Mouse (Mus musculus): Measurements from ENCODE around the gene Ttc23.

Ttc23 gene

GRCm38 (mm10) chr7:67672650-67673049, 25.4 kb downstream of the Ttc23 start:
- POLR2A ChIA-PET = interaction anchor here (0.5 to 1.8 kb wide), 11 partner anchors 8 to 281 kb away, joined by 3 to 17 read pairs (median 3); partner anchors contain the start of genes Synm (in 3 of the 4) and Ttc23 (in 1 of the 4)
- CTCF ChIA-PET = interaction anchor here (0.6 to 3.1 kb wide), 32 partner anchors 9 to 1245 kb away, joined by 3 to 59 read pairs (median 4); partner anchors contain the start of genes Synm (in 4 of the 4), Aldh1a3 (in 1 of the 4), Lrrc28 (in 1 of the 4) and Ttc23 (in 1 of the 4)

- POLR2A ChIA-PET = interaction anchor here in 2 of 4 experiments (1.1 to 1.8 kb wide), 3 partner anchors 10 to 86 kb away, joined by 3 to 17 read pairs (median 9); partner anchors contain the start of gene Synm (in 2 of the 2)
- CTCF ChIA-PET = interaction anchor here in 3 of 4 experiments (0.7 to 3.1 kb wide), 6 partner anchors 16 to 474 kb away, joined by 3 to 59 read pairs (median 12); partner anchors contain the start of gene Synm (in 3 of the 3)
Measured at GRCm38 (mm10) chr7:67673656-67674055, 26.4 kb downstream of the Ttc23 start.

- ChIA-PET POLR2A (interaction anchor here in 2 of 4 experiments (0.6 to 1.3 kb wide), 3 partner anchors 12 to 80 kb away, joined by 3 to 5 read pairs (median 4); partner anchors contain the start of gene Synm (in 1 of the 2)), CTCF (interaction anchor here in 3 of 4 experiments (0.7 to 1.0 kb wide), 3 partner anchors 80 to 450 kb away, joined by 3 to 4 read pairs (median 3); partner anchors contain the start of gene Synm (in 1 of the 3))
Measured at GRCm38 (mm10) chr7:67678878-67679499, 31.8 kb downstream of the Ttc23 start.

GRCm38 (mm10) chr7:67681078-67681477, 33.9 kb downstream of the Ttc23 start:
- ChIA-PET POLR2A (interaction anchor here in 1 of 4 experiments (1.7 kb wide), 1 partner anchor 381 kb away, joined by 3 read pairs; no protein-coding TSS in a partner anchor), CTCF (interaction anchor here in 1 of 4 experiments (0.7 to 2.5 kb wide), 2 partner anchors 9 to 78 kb away, joined by 3 to 10 read pairs; partner anchors contain the start of gene Synm)

GRCm38 (mm10) chr7:67683006-67683405, 35.8 kb downstream of the Ttc23 start:
- CTCF ChIA-PET = interaction anchor here (0.6 to 2.5 kb wide), 7 partner anchors 11 to 121 kb away, joined by 3 to 10 read pairs (median 4); partner anchors contain the start of gene Synm (in 2 of the 4)
- POLR2A ChIA-PET = interaction anchor here in 3 of 4 experiments (0.6 to 1.6 kb wide), 5 partner anchors 9 to 425 kb away, joined by 3 to 10 read pairs (median 4); partner anchors contain the start of gene Synm (in 2 of the 3)

- ChIA-PET CTCF (interaction anchor here in 3 of 4 experiments (0.6 to 1.1 kb wide), 3 partner anchors 14 to 533 kb away, joined by 3 read pairs; no protein-coding TSS in a partner anchor), POLR2A (interaction anchor here in 1 of 4 experiments (1.1 to 1.6 kb wide), 6 partner anchors 11 to 43 kb away, joined by 3 to 5 read pairs (median 3); partner anchors contain the start of gene Lrrc28)
Measured at GRCm38 (mm10) chr7:67686545-67686944, 39.3 kb downstream of the Ttc23 start.

GRCm38 (mm10) chr7:67688281-67688680, 41.1 kb downstream of the Ttc23 start:
- CTCF ChIA-PET = no interaction called here

GRCm38 (mm10) chr7:67689793-67690192, 42.6 kb downstream of the Ttc23 start:
- POLR2A ChIA-PET = no interaction called here
- CTCF ChIA-PET = interaction anchor here in 2 of 4 experiments (0.9 to 1.5 kb wide), 2 partner anchors 17 kb away, joined by 3 to 4 read pairs; no protein-coding TSS in a partner anchor

More at GRCm38 (mm10) chr7:67688281-67688680, 41.1 kb downstream of the Ttc23 start:
- POLR2A ChIA-PET = interaction anchor here in 1 of 4 experiments (1.2 kb wide), 1 partner anchor 16 kb away, joined by 3 read pairs; no protein-coding TSS in a partner anchor

- CTCF ChIA-PET = interaction anchor here in 1 of 4 experiments (1.5 kb wide), 1 partner anchor 19 kb away, joined by 4 read pairs; no protein-coding TSS in a partner anchor
- POLR2A ChIA-PET = no interaction called here
Measured at GRCm38 (mm10) chr7:67691036-67691435, 43.8 kb downstream of the Ttc23 start.

GRCm38 (mm10) chr7:67692141-67692540, 44.9 kb downstream of the Ttc23 start:
- CTCF ChIA-PET = interaction anchor here in 1 of 4 experiments (1.5 kb wide), 1 partner anchor 66 kb away, joined by 6 read pairs; no protein-coding TSS in a partner anchor
- POLR2A ChIA-PET = interaction anchor here in 2 of 4 experiments (0.6 kb wide), 3 partner anchors 9 to 951 kb away, joined by 3 to 10 read pairs (median 6); no protein-coding TSS in a partner anchor

- ChIA-PET POLR2A (no interaction called here), CTCF (interaction anchor here in 2 of 4 experiments (1.2 to 1.8 kb wide), 3 partner anchors 20 to 66 kb away, joined by 3 to 7 read pairs (median 6); partner anchors contain the start of gene Synm (in 1 of the 2))
Measured at GRCm38 (mm10) chr7:67692791-67693538, 45.8 kb downstream of the Ttc23 start.

GRCm38 (mm10) chr7:67695906-67696305, 48.7 kb downstream of the Ttc23 start:
- CTCF ChIA-PET = no interaction called here
- POLR2A ChIA-PET = no interaction called here

- ChIA-PET CTCF (interaction anchor here in 2 of 4 experiments (0.8 to 0.9 kb wide), 2 partner anchors 25 to 61 kb away, joined by 3 read pairs; partner anchors contain the start of gene Synm (in 1 of the 2)), POLR2A (interaction anchor here in 1 of 4 experiments (0.6 to 1.2 kb wide), 4 partner anchors 11 to 253 kb away, joined by 3 to 4 read pairs (median 3); partner anchors contain the start of gene Synm)
Measured at GRCm38 (mm10) chr7:67697892-67698630, 50.9 kb downstream of the Ttc23 start.

- CTCF ChIA-PET = interaction anchor here in 1 of 4 experiments (0.8 kb wide), 1 partner anchor 60 kb away, joined by 3 read pairs; the partner anchor contains the start of gene Synm
- POLR2A ChIA-PET = interaction anchor here in 1 of 4 experiments (1.0 kb wide), 1 partner anchor 12 kb away, joined by 3 read pairs; no protein-coding TSS in a partner anchor
Measured at GRCm38 (mm10) chr7:67699301-67699700, 52.1 kb downstream of the Ttc23 start.

- POLR2A ChIA-PET = no interaction called here
- CTCF ChIA-PET = interaction anchor here in 1 of 4 experiments (0.9 kb wide), 1 partner anchor 231 kb away, joined by 6 read pairs; no protein-coding TSS in a partner anchor
Measured at GRCm38 (mm10) chr7:67700846-67701245, 53.6 kb downstream of the Ttc23 start.

GRCm38 (mm10) chr7:67701252-67701914, 54.2 kb downstream of the Ttc23 start:
- ChIA-PET CTCF (interaction anchor here in 1 of 4 experiments (0.9 to 1.0 kb wide), 2 partner anchors 29 to 231 kb away, joined by 3 to 6 read pairs; no protein-coding TSS in a partner anchor), POLR2A (interaction anchor here in 1 of 4 experiments (0.7 kb wide), 1 partner anchor 30 kb away, joined by 3 read pairs; no protein-coding TSS in a partner anchor)

- CTCF ChIA-PET = no interaction called here
- POLR2A ChIA-PET = interaction anchor here in 1 of 4 experiments (1.6 kb wide), 1 partner anchor 12 kb away, joined by 7 read pairs; no protein-coding TSS in a partner anchor
Measured at GRCm38 (mm10) chr7:67708160-67708559, 61.0 kb downstream of the Ttc23 start.
